Mouse (Mus musculus): ENCODE results near the gene Shisa5.
A peak's percentile ranks its signal among the peaks of the same experiment; 100 is the strongest.

Gene Shisa5

GRCm38 (mm10) chr9:109094553-109095136 is 56.3 kb downstream of the Shisa5 start:
- no peak for DNase-seq

DNA sequence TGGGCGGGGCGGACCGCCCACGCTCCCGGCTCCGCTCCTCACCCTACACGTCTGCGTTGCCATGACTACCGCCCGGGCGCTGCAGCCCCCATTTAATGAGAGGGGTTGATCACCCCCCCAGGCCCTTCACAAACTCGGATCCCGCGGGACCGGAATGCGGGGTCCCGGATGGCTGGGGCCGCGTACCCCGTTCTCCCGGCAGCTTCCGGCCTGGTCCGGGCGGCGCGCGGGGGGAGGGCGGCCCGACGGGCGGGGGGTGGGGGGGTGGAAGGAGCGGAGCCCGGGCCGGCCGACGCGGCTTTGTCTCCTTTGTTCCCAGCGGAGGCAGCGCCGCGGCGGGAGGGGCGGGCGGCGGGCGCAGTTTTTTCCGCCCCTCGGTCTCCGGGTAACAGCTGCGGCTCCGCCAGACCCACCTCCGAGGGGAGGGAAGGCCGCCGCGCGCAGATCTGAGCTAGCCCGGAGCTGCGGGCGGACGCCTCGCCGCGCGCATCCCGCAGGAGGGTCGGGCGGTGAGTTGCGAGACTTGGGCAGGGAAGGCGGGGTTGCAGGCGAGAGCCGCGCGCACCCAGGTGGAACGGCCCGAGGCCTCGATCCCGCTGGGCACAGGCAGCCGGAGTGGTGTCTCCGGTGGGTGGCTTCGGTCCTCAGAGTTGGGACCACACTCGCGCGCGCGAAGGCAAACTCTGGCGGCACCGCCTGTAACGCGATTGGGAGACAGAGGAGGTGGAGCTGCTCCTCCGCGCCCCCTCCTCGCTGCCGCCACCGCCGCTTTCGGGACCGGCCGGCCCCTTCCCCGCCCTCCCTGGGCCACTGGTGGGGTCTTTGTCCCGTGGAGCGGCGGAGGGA is 57.0 kb downstream of the Shisa5 start, which contains the start of gene Plxnb1:
TSS of gene Plxnb1 (plus strand) at position 253 of the 846 bp plus-strand sequence.
- peak; percentile 69 for DNase-seq

DNA sequence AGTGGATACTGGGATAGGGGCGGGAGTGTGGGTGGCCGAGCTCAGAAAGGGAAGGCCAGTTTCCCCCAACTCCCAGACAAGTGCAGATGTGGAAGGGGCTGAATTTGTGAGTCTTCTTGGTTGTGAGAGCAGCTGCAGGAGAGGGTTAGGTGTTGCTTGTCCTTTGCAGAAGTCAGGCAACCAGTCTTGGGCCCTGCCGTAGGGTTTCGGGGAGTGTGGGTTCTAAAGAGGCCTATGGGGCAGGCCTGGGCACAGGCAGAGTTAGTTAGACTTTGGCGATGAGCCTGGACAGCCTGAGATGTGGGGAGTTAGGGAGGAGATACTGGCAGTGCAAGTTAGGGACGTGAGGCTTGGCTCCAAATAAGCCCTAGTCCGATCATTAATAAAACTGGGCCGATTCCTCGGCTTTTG is 57.9 kb downstream of the Shisa5 start:
- peak; percentile 35 for DNase-seq

- DNase-seq, result no peak
Observed at GRCm38 (mm10) chr9:109096856-109097255, 58.5 kb downstream of the Shisa5 start.

DNA sequence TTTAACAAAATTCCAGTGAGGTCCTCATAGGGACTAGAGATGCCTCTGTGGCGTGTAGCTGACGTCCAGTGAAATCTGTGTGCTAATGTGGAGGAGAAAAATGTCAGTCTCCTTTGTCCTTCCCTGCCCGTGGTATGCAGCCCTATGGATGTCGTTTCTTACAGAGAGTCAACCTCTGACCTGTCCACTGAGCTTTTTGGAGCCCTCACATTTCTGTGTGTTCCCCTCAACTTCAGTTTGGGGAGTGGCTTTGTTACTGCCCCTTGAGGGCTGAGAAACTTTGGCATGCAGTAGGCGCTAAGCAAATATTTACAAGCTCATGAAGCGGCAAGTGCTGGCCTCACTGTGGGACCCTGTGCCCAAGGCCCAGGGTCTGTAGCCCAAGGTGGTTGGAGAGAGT is 58.9 kb downstream of the Shisa5 start:
- no peak for DNase-seq

DNA sequence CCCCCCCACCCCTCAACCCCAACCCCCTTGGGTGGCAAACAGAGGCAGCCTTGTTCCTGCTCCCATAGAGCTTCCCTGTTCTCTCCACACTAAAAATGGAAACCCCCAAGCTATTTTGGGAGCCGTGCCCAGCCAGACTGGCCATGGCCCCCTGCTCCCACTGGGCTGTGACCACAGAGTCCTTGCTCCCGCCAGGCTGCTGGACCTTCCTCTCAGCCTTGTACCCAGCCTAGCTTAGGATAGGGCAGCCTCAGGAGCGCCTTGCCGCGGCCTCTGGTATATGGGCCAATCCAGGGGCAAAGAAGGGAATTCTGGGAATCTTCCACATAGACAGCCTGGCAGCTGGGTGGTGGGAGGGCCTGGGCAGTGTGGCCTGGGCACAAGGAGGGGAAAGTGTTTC is 59.5 kb downstream of the Shisa5 start:
- peak; percentile 79 for DNase-seq

DNA sequence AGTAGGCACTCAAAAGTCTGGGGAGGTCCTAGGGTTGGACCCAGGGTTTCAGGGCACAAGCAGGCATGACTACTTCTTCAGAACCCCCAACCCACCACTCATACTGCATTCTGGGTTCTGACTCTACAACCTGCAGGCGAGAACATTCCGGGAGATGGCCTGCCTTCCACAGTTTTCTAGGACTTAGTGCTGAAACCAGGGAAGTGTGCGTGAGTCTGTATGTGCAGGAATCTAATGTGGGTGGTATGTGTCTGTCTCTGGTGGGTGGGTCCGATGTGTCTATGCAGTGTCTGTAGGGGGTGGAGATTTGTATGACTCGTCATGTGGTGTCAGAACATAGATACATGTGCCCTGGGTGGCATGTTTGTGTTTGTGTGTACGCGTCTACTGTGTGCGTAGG is 60.0 kb downstream of the Shisa5 start:
- no peak for DNase-seq

- DNase-seq, result peak; percentile 42
Observed at GRCm38 (mm10) chr9:109098969-109099368, 60.6 kb downstream of the Shisa5 start.

GRCm38 (mm10) chr9:109100307-109100928 is 62.1 kb downstream of the Shisa5 start:
- DNase-seq, result no peak

DNA sequence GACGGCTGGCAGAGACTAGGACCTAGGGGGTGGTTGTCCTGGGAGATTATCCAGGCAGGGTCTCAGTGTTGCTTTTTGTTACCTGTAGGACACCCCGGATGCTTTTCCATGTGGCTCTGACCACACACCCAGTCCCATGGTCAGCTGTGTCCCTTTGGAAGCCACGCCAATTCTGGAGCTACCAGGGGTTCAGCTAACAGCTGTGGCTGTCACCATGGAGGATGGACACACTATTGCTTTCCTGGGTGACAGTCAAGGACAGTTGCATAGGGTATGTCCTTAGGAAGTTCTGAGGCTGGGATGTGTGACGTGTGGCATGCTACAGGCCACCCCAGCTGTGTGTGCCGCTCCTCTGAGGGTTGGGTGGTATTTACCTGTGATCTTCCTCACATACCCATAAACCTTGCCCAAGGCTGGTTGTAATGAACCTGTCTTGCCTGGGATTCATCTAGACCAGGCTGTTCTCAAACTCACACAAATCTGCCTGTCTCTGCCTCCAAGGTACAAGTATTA is 63.6 kb downstream of the Shisa5 start:
- no peak for DNase-seq

GRCm38 (mm10) chr9:109102541-109102940 is 64.2 kb downstream of the Shisa5 start:
- no peak for DNase-seq

DNA sequence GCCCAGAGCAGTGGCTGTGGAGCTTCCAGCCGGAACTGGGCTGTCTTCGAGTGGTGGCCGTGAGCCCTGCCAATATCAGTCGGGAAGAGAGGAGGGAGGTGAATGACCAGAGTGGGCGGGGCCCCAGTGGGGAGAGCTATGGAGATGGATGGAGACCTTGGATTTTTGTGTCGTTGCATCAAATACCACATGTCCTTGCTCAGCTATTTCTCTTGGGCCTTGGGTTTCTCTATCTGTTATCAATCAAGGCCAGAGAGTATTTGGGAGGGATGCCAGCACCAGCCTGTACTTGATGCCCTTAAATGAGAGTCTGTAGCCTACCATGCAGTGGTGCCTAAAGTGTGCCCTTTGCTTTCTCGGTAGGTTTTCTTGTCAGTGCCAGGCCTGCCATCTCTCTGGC is 64.9 kb downstream of the Shisa5 start:
- DNase-seq, result no peak

- DNase-seq, result no peak
Observed at GRCm38 (mm10) chr9:109104083-109104482, 65.7 kb downstream of the Shisa5 start.

DNA sequence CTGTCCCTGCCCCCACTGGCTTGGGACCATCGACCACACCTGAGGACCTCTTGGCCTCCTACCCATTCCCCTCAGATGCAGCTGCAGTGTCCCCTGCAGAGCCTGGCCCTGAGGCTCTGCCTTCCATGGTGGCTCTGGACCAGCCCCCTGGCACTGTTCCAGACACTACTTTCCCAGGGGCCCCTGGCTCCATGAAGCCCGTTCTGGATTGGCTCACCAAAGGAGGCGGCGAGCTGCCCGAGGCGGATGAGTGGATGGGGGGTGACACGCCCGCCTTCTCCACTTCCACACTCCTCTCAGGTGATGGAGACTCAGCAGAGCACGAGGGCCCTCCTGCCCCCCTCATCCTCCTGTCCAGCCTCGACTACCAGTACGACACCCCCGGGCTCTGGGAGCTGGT is 66.6 kb downstream of the Shisa5 start:
- DNase-seq, result peak; percentile 35

GRCm38 (mm10) chr9:109105648-109106047 is 67.3 kb downstream of the Shisa5 start:
- DNase-seq, result no peak

DNA sequence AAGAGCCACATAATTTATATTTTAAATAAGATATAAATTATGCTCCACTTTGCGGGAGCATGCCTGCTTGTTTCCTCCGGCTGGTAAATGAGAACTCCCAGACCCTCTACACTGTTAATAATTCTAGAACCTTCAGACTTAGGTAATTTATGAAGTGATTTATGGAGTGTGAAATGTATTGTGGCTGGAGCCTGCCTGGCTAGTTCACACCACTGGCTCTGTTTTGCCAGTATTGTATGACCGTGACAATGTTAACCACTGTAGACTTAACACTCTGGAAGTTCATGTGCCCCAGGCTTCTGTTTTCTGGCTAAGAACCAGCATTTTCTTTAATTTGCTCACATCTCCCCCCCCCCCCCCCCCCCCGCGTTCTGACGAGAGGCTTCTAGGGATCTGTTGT is 69.0 kb downstream of the Shisa5 start:
- DNase-seq, result no peak

Data from right cerebral cortex, adult 18-20 months (tissue).